Mouse (Mus musculus) embryo, embryonic 11.5 days (tissue): ENCODE data around the gene Bak1.

Experiments
- DNase-seq: peaks from one replicate; pipeline ENCODE4 v3.0.0-alpha.2; 2012; ENCODE audit warnings: low read depth, low spot score

The Bak1 gene

DNA sequence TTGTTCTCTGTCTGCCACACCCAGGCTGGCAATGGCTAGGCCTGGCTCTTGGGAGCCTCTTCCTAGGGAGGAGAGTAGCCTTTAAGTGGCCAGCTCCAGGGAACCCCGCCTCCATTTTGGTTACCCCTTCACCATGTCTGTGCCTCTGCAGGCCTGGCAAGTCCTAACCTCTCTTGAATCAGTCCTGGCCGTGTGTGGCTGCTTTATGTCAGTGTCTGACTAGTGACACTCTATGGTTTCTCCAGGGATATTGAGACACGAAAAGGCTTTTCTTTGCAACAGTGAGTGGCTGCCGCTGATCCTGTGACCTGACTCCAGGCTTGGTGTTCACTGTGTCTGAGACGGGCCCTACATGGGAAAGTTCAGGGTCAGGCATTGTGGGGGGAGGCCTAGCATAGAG lies 22.0 kb upstream of the Bak1 start:
- no peak for DNase-seq

DNA sequence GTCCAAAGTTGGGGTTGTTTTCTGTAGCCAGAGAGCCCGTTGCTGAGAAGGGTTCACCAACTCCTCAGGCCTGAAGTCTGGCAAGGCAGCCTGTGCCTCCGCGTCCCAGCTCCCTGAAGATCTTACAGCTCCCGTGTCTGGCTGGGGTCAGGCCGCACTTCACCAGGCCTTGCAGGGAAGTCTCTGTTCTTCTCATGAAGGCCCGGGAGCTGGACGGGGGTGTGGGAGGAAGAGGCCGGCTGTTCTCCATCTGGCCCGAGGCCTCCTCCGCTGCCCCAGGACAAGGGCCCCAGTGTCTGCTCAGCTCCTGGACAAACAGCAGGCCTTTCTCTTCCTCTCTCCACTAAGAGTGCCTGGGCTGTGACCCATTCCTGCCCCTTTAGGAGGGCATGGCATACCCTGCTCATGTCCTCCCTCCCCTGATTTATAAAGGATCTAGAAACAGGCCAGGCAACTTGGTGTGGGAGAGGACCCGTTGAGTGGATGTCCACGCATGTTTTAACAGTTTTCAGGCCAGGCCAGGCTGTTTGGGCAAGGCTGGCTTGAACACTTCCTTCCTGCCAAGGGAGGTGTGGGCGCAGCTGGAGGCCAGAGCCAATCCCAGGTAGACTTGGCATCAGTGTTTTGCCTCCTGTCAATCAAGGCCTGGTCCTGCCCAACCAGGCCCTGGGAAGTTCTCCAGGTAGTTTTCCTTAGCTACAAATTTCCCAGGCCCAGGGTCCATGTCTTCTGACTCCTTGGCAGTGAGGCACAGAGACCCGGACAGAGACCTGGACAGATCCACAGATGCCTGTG lies 19.8 kb upstream of the Bak1 start:
- no peak for DNase-seq

DNA sequence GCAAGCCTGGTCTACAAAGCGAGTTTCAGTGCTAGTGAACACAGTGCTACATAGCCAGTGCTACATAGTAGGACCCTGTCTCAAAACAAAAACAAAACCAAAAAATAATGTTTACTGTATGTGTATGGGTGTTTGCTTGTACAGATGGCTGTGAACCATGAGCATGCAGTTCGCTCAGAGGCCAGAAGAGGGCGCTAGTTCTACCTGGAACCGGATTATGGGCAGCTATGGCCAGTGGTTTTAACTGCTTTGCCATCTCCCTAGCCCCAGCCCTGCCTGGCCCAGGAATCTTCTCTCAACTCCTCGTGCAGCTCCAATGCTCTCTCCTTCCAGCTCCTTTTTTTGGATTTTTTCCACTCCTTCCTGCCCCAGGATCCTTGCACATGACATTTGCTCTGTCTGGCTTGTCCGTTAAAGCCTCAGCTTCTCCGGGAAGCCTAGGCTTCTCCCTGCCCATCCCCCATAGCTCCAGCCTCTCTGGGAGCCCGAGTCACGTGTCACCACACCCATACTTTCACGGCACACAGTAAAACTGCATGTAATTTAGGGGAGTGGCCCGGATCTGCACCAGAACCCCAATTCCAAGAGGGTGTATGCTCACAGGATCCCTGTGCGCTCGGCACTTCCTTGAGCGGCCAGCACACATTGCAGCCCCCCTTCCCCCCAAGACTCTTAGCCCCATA lies 19.1 kb upstream of the Bak1 start:
- no peak for DNase-seq

DNA sequence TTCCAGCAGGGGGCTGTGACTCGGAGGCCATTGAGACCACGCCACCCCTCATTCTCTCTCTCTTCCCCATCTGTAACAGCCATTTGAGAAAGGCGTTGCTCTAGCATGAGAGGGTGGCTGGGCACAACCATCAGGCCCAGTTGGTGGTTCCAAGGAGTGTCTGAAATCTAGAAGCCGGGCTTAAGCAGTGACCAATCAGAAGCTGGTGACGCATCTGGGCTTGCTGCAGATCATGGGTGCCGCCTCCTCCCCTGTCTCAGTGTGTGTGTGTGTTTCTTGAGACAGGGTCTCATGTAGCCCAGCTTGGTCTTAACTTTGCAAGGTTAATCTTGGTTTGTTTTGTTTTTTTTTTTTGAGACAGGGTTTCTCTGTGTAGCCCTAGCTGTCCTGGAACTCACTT lies 16.4 kb upstream of the Bak1 start:
- no peak for DNase-seq

DNA sequence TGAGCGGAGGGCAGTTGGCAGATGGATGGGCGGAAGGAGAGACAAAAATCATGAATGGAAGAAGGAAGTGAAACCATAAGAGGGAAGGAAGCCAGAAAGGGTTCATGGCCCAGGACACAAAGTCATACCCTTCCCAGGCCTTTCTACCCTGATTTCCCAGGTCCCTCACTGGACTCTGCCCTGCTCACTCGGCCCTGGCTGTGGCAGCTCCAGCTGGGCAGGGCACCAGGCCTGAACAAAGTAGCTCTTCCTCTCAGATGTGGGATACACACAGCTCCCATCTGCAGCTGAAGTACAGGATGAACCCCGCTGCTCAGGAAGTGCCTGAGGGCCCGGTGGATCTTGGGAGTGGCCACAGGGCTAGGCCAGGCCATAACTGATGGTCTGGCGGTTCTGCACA lies 14.0 kb upstream of the Bak1 start:
- no peak for DNase-seq

DNA sequence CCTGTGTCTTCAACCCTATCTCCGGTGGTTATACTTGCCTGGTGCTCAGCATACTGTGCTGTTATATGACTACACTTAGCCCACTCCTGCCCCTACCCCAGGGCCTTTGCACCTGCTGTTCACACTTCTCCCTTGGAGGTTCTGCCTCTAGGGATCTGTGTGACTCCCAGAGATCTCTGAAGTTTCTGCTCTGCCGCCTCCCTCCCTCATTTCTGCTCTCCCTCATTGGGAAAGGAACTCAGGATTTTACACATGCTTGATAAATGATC lies 12.9 kb upstream of the Bak1 start:
- DNase-seq: no peak

DNA sequence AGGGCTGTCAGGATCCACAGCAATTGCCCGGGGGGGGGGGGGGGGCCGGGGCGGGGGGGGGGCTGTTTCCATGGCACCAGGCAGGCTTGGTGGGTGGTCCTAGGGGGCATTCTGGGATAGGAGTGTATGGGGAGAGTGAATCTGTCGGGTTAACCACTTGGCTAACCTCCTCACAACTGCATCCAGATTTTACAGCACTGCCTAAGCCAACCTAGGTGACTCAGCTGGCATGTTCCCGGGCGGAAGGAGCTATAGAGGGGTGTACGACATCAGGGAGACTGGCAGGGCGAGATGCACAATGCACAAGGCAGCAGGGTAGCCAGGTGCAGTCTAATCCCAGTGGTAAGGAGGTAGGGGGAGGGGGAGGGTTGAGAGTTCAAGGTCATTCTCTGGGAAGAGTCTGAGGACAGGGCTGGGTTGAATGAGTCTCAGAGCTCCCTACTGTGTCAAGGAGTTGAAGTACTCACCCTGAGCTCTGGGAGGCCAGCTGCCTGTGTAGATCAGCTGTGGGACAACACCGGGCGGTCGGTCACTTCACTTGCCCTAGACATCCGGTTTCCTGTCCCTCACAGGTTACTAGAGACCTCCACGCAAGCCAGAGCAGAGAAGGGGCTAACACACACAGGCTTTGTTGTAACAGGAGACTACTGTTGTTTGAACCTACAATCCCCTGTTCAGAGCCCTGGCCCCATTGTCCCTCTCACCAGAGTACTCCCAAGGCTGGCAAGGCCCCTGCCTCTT lies 12.4 kb upstream of the Bak1 start:
- no peak for DNase-seq

DNA sequence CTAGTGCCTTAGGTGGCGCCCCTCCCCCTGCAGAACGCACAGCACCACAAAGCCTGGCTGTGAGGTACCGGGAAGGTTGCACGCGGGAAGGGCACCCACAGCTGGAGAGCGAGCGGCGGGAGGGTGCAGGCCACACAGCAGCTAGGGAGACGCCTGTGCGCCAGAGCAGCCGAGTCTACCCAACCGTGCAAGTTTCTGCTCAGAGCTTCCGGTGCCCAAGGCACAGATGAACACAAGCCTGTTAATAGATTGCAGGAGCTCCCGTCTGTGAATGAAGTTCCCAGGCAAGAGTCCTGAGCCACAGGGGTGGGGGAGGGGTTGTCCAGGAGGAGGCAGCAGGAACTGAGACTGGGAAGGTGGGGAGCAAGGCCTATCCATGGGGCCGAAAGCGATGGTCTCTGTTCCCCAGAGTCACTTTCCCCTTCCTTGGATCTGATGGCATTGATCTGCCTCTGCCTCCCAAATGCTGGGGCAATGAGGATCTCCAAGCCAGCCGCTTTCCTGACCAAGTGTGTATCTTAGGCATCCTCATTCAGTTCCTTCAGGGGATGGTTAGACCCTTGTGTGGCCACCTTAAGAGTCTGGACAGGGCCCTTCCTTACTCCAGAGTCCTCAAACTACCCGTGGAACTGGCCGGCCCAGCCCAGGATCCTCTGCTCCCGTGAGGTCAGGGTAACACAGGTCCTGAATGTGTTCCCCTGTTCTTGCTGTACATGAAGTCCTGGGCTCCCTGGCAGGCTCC lies 11.7 kb upstream of the Bak1 start:
- no peak for DNase-seq

DNA sequence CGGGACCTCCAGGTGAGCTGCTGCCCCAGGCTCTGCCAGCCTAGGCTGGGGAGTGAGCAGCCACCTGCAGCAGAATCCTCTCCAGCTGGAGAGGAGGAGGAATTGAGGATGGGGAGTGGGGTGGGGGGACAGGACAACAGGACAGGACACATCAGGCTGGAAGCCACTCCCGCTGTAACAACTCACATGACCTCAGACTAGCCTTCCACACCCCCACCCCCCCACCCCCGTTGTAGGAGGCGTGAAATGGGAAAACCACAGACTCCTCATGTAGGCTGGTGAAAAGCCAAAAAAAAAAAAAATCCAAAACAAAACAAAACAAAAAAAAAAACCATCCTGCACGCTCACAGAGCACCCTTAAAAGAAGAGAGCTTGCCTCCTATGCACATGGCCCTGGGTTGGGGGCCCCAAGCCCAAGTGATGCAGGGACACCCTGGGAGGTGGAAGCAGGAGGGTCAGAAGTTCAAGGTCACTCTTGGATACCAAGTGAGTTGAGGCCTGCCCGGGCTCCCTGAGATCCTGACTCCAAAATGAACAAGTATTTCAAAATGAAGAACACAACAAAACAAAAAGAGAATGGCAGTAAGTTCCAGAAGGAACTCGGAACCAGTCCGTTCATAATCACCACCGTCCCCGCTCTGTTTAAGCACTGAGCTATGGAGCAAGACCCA lies 10.8 kb upstream of the Bak1 start:
- no peak for DNase-seq

DNA sequence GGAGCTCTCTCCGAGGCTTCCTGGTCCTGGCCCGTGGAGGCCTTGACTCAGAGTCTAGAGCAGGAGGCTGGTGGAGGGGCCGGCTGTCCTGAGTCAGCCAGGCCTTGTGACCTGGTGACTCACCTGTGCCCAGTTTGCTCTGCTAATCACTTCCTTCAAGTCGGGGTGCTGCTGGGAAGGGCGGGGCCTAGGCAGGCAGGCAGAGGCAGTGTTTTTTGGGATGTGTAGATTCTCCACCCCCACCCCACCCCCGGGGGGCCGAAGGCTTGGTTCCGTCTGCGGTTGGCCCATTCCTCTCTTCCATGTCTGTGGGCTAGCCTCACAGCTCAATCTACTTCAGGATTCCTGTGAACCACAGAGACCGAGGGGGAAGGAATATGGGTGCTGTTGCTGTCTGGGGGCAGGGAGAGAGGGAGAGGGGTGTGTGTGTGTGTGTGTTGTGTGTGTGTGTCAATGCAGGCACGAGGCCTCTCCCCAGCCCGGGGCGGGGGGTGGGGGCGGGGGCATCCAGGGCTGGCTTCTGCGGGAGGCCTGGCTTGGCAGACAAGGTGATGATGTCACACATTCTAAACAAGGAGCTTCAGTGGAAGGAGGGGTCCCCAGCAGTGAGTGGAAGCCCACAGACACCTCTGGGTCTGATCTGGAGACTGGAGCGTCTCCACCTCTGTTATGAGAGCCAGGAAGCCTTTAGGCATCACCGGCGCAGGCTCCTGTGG lies 9.7 kb upstream of the Bak1 start:
- no peak for DNase-seq

DNA sequence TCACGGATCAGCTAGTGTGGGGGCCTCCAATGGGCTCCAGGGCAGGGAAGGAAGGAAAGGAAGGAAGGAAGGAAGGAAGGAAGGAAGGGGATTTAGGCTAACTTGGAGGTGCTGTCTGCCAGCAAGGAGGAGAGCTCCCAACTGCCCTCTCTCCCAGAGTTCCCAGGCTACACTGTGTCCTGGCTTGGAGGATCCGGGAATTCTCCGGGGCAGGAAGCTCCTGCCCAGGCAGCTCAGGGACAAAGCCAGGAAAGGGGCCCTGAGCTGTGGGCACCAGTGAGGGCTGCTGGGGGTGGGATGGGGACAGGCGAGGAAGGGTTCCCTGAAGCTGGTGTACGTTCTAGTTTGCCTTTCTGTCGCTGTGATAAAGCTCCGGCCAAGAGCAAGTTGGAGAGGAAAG lies 7.7 kb upstream of the Bak1 start:
- DNase-seq: no peak

DNA sequence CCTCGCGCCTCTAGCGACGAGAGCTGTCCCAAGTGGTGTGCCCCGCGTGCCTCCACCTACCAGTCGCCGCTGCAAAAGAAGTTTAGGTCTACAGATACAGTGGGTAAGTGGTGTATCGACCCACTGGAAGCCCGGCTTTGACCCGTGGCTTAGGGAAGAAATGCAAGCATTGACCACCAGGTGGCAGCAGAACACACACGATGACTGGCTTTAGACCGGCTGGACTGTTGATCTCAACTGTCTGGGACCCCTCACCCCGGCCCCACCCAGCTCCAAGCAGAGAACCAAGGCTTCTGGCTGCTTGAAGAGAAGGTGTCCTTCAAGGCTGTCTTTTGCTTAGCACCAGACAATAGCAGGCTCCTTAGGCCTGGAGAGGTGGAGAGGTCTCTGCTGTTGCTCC lies 4.1 kb upstream of the Bak1 start:
- DNase-seq: peak; percentile 82

DNA sequence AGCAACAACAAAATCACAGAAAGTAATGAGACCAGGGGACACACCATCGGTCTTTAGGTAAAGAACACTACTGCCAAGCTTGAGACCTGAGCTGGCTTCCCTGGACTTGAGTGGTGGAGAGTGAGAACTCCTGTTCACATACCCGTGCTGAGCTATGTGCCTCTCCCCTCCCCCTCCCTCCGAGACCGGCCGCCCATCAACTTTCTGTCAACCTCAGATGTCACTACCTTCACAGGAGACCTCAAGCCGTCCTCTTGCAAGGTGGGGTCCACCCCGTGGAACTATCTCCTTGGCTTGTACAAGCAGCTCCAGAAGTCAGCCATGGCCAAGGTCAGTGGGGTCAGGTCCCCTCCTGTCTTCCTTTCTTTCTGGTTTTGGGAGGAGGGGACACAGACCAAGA lies 3.5 kb upstream of the Bak1 start:
- no peak for DNase-seq

DNA sequence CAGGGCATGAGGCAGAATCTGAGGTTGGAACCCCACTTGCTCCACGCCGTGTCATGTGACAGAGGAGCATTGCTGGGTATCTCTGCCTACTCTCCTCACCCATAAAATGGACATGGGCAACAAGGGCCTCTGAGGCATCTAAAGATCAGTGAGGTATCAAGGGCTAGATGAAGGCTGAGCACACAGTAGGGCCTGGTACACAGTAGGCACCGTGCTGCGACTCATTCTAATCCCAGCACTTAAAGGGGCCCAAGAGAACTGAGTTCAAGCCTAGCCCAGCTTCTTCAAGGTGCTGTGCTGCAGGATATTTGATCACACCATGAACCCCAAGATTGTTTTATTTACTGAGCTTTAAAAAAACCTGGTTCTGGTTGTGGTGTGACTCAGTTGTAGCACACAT lies 2.1 kb upstream of the Bak1 start:
- DNase-seq: no peak

DNA sequence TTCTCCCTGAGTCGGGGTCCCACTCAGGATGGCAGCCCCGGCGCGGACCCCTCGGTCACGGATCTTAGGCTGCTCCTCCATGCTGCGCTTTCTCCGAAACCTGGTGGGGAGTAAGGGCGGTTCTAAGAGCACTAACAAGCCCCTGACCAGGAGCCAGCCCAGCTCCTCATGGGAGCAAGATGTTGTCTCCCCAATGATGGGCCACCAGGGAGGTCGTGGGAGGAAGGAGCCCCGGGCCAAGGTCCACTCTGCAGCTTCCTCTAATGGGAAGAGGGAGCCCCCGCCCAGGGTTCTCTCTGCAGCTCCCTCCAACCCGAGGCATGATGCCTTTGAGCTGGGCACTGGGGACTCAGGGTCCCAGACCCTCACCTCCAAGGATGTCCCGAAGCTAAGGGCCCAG lies 622 bp upstream of the Bak1 start:
- no peak for DNase-seq

DNA sequence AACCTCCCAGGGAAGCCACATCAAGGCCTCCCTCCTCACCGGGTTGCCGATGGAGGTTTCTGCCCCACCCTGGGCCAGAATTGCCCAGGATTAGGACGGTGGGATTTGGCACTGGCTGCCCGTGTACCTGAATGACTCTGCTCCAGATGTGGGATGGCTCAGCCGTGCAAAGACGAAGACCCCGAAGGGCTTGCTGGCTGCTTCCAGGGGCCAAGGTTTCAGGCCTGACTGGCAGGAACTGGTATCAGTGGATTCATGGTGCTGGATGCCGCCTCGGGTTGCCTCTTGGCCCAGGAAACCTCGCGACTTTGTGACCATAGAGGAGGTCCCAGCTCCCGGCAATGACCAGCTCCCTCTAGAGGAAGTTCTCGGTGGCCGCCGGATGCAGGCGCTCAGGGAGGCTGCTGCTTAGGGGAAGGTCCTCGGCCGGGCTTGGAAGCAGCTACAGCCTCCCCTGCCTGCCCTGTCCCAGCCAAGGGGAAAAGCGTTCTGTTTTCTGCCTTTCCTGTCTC lies 469 bp downstream of the Bak1 start:
- DNase-seq: peak; percentile 83

DNA sequence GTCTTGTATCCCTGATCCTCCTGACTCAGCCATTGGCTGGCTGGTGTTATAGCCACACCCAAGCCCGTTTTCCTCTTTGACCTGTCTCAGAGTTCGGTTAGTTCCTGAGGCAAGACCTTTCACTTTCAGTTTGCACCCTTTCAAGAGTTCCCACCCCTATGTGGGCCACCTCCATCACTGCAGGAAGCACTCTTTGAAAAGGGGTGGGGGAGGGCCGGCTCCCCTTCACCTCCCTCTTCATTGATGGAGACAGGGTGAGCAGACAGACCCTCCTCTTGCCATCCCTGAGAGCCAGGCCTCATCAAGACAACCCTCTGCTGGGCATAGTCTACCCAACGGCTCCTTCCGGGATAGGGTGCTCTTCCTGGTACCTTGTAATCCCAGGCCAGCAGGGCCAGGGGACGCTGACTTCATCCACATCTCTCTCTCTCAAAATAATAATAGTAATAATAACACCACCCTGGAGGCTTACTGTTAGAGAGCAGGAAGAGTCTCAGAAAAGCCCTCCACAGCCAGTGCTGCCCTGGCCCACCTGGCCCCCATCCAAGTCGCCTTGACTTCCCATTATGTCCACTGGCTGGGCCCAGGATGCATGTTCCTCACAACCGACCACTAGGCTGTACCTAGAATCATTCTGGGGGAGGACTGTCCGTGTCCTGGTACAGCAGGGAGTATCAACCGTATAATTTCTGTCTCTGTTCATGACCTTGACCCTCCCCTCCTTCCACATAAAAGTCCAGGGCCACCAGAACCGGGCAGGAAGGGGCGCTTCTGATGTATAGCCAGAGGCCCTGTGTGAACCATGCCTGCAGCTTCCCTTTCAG lies 1.1 kb downstream of the Bak1 start:
- no peak for DNase-seq

DNA sequence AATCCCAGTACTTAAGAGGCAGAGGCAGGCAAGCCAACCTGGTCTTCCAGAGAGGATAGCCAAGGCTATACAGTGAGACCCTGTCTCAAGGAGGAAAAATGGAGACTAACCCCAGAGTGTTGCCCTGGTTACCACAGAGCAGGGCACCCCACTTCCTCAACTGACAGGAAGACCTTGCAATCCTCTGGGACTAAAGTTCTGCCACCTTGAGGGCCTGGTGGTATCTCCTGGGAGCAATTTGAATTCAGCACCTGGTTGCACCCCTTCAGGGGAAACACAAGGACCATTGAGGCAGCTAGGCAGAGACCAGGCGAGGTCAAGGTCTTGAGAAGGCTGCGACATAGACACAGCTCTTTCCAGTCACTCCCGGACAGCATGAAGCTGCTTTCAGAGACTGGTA lies 2.9 kb downstream of the Bak1 start:
- no peak for DNase-seq

DNA sequence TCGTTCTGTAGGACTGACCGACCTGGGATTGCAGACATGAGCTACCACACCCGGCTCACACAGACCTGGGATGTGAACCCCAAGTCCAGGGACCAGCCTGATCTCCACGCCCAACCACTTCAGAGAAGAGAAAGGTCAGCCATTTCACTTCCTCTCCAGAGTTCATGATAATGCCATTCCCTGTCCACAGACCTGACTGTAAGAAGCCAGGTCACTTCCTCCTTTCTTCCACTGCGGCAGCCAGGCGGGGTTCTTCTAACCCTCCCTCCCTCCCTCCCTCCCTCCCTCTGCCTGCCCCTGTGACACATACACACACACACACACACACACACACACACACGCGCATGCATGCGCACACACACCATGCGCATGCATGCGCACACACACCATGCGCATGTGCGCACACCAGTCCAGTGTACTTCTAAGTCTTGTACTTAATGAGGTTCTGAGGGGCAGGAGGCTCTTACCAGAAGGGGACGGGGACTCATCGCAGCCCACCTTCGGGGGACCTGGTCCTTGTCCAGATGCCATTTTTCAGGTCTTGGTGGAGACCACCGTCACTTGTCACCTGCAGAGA lies 3.4 kb downstream of the Bak1 start:
- no peak for DNase-seq

DNA sequence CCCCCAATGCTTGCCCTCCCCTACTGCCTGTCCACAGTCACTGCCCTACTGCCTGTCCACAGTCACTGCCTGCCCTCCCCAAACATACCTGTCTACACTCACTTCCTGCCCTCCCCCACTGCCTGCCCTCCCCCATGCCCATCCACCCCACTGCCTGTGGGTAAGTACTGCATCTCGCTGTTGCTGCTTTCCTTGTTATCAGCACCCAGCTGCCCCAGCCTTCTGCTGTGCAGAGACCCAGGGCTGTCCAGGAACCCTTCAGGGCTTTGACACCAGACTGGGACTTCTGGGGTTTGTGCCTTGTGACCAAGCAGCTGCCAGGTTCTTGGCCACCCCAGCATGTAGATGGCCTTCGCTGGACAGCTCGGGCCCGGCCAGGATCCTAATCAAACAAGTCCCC lies 5.5 kb downstream of the Bak1 start:
- no peak for DNase-seq
